Mouse (Mus musculus): ENCODE data around the gene Gm8300.
"Not testable (repeated sequence)": the region's sequence is repeated elsewhere in the genome, so short reads cannot be mapped to it uniquely, and the experiment has no call there.

DNA sequence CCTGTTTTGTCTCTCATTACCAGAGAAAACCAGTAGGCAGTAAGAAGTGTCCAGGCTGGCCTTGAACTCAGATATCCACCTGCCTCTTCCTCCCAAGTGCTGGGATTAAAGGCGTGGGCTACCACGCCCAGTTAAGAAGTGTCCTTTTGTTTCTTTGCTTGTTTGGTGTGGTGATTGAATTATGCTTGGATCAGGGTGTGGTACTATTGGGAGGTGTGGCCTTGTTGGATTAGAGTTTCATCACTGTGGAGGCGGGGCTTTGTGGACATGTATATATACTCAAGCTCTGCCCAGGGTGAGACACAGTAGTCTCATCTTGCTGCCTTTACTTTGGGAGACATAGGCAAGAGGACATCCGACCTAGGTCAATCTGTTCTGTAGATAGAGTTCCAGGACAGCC lies at the start of gene Gm8300:
- not testable (repeated sequence) for TF ChIP-seq CTCF (IDR thresholded peaks at IDR 0.05; ENCODE audit: low read depth, low read length); POLR2A (IDR thresholded peaks at IDR 0.05; ENCODE audit: borderline replicate concordance, low read depth, low read length)
